Mouse (Mus musculus): Measurements from ENCODE around the gene Dolpp1.
A peak's percentile ranks its signal among the peaks of the same experiment; 100 is the strongest.

Gene Dolpp1

GRCm38 (mm10) chr2:30377721-30378120, 14.3 kb upstream of the Dolpp1 start:
- DNase-seq (ENCODE audit: low spot score in 2 of 2): no peak

GRCm38 (mm10) chr2:30379307-30379706, 12.7 kb upstream of the Dolpp1 start:
- DNase-seq (ENCODE audit: low spot score in 2 of 2): no peak

- DNase-seq (ENCODE audit: low spot score in 2 of 2): no peak
Observed at GRCm38 (mm10) chr2:30380564-30381376, 11.3 kb upstream of the Dolpp1 start.

- DNase-seq (ENCODE audit: low spot score in 2 of 2): no peak
Observed at GRCm38 (mm10) chr2:30381377-30381725, 10.7 kb upstream of the Dolpp1 start.

- no peak for DNase-seq (ENCODE audit: low spot score in 2 of 2)
Observed at GRCm38 (mm10) chr2:30384814-30385213, 7.2 kb upstream of the Dolpp1 start.

GRCm38 (mm10) chr2:30385591-30385990, 6.5 kb upstream of the Dolpp1 start:
- DNase-seq (ENCODE audit: low spot score in 2 of 2): no peak

- DNase-seq (ENCODE audit: low spot score in 2 of 2): no peak
Observed at GRCm38 (mm10) chr2:30386913-30387312, 5.1 kb upstream of the Dolpp1 start.

GRCm38 (mm10) chr2:30389000-30389399, 3.1 kb upstream of the Dolpp1 start:
- DNase-seq (ENCODE audit: low spot score in 2 of 2): no peak

- peak; percentile 34 to 54 for DNase-seq (ENCODE audit: low spot score in 2 of 2)
Observed at GRCm38 (mm10) chr2:30392577-30393369, 719 bp downstream of the Dolpp1 start.

GRCm38 (mm10) chr2:30393370-30393656, 1.3 kb downstream of the Dolpp1 start:
- no peak for DNase-seq (ENCODE audit: low spot score in 2 of 2)

- DNase-seq (ENCODE audit: low spot score in 2 of 2): no peak
Observed at GRCm38 (mm10) chr2:30395757-30396156, 3.7 kb downstream of the Dolpp1 start.

- no peak for DNase-seq (ENCODE audit: low spot score in 2 of 2)
Observed at GRCm38 (mm10) chr2:30396246-30396645, 4.2 kb downstream of the Dolpp1 start.

GRCm38 (mm10) chr2:30397986-30398512, 6.0 kb downstream of the Dolpp1 start:
- DNase-seq (ENCODE audit: low spot score in 2 of 2): no peak

- DNase-seq (ENCODE audit: low spot score in 2 of 2): no peak
Observed at GRCm38 (mm10) chr2:30399191-30400171, 7.4 kb downstream of the Dolpp1 start.

- DNase-seq (ENCODE audit: low spot score in 2 of 2): no peak
Observed at GRCm38 (mm10) chr2:30401581-30401980, 9.5 kb downstream of the Dolpp1 start.

- no peak for DNase-seq (ENCODE audit: low spot score in 2 of 2)
Observed at GRCm38 (mm10) chr2:30402351-30402826, 10.3 kb downstream of the Dolpp1 start.

GRCm38 (mm10) chr2:30402843-30403242, 10.8 kb downstream of the Dolpp1 start:
- no peak for DNase-seq (ENCODE audit: low spot score in 2 of 2)

- no peak for DNase-seq (ENCODE audit: low spot score in 2 of 2)
Observed at GRCm38 (mm10) chr2:30403870-30404269, 11.8 kb downstream of the Dolpp1 start.

- no peak for DNase-seq (ENCODE audit: low spot score in 2 of 2)
Observed at GRCm38 (mm10) chr2:30407221-30407620, 15.2 kb downstream of the Dolpp1 start.

- DNase-seq (ENCODE audit: low spot score in 2 of 2): no peak
Observed at GRCm38 (mm10) chr2:30407778-30408177, 15.7 kb downstream of the Dolpp1 start.

- no peak for DNase-seq (ENCODE audit: low spot score in 2 of 2)
Observed at GRCm38 (mm10) chr2:30408452-30409100, 16.5 kb downstream of the Dolpp1 start.

Data from frontal cortex, postnatal 25 days (tissue).